Mouse (Mus musculus): ENCODE measurements around the gene Ang.

Gene Ang

DNA sequence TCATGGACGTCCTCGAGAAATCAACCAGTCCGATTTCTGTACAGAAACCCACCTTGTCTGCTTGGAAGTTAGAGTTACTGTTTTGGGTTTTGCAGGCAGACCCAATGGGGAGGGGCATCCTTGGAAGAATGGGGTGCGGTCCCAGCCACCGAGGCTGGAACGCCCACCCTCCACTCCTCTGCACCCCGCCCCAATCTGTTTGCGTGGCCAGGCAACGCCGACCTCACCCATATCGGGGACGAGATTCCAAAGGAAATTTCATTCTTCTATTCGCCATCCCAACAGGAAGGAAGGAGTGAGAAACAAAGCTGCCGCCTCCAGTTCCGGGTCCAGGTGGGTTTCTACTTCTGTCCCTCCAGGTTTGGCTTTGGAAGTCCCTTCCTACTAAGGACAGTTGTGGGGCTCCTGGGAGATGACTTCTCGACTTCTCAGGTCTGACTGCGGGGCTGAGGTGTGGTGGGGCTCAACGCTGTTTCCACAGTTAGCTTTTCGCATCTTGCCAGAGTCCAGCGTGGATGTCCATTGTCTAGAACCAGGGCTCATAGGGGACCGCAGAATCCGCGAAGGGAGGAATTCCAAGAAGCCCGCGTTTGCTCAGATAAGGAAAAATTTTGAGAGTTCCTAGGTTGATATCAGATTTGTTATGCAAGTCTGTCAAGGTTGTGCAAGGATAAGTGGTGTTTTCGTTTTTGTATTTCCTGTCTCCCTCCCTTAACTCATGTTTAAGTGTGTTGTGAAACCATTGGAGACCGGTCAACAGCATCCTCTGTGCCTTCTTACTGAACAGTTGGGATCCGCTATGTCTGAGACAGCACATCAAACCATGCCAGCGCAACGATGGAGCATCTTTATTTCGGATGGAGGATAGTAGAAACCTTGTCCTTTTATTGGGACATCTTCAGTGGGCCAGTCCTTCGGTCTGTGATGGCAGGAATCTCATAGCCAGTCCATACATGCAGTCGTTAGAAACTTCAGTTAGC, at the start of gene Ang, which contains the start of gene Rnase4:
Ang (plus strand) TSS at position 230 of the 980 bp plus-strand sequence.
Rnase4 (plus strand) TSS at position 157 of the 980 bp plus-strand sequence.
- peak; percentile 55 for DNase-seq

DNA sequence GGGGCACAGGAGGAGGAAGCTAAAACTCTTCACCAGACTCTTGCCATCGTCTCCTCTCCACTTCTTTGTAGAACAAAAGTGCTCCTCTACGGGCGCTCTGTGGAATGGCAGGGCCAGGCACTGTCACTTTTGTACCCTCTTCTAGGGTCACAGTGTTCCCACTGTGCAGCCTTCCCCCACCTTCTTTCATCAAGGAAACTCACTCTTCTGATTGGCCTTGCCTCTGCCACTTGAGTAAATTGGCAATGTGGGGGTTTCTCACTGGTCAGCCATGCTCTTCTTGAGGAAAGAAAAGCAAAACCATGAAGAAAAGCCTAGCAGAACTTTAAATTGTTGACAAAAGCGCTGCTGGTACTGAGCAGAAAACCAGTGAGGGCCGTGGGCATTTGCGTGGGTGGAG, 49.2 kb upstream of the Ang start, which contains the start of gene Rnase9:
Rnase9 (minus strand) TSS at position 101 of the 400 bp plus-strand sequence.
- DNase-seq, result no peak

DNA sequence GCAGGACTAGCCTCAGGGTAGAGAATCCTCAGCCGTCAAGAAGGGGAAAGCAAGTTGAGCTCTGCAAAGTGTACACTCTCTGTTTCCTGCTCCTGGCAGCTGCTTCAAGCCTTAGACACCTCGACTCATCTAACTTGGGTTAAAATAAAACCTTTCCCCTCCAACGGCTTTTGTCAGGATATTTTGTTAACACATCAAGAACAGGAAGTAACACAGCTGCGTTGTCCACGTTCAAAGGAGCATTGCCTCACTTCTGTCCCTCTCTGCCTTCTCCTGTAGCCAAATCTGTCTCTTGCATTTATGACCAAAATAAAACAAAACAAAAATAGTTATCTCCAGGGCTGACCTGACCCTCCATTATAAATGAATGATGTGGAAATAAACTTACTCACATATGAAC, 43.1 kb upstream of the Ang start:
- DNase-seq, result no peak

DNA sequence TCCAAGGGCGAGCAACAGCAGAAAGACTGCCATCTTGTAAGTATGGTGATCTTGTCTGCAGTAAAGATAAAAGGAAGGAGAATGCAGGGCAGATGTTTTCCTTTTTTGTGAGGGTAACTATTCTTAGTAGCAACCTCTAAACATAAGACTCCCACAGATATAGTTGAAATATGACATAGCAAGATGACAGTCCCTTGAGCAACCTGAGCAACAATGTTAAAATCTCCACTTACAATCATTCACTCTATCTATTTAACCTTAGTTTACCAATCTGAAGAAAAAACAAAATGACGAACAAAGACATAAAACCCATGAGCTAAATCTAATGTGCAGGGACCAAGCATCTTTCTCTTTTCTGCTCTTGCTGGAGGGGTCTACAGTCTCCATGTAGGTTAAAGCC, 40.9 kb upstream of the Ang start, which contains the start of gene Rnase11:
Rnase11 (minus strand) TSS at position 101 of the 400 bp plus-strand sequence.
- DNase-seq, result no peak

DNA sequence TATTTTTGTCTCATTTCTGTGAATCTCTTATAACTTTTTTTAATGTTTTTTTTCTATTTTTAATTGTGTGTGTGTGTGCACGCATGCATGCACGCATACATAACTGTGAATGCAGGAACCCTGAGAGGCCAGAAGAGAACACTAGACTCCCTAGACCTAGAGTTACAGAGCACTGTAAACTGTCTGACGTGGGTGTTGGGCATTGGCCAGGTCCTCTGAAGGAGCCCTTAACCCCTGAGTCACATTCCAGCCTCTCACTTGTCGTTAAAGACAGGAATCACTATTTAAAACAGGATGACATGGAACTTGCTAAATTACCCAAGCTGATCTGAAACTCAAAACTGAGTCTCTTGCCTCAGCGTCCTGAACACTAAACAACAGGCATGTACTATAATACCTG, 39.0 kb upstream of the Ang start:
- DNase-seq, result no peak

DNA sequence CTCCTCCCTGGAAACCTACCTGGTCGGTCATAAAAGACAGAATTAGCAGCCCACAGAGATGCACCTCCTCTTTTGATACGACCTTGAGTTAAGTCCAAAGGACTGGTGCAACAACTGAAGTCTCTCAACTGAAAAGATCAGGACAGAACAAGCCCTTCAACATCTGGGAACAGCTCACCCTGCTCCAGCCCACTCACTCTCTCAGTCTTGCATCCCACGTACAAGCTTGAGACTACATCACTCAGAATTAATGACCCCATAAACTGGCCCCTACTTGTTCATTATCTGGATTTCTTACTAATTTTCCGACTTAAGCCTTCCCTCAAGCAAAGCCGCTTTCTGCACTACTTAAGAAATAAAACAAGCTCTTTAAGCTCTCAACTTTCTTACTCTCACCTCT, 37.8 kb upstream of the Ang start:
- DNase-seq, result no peak

DNA sequence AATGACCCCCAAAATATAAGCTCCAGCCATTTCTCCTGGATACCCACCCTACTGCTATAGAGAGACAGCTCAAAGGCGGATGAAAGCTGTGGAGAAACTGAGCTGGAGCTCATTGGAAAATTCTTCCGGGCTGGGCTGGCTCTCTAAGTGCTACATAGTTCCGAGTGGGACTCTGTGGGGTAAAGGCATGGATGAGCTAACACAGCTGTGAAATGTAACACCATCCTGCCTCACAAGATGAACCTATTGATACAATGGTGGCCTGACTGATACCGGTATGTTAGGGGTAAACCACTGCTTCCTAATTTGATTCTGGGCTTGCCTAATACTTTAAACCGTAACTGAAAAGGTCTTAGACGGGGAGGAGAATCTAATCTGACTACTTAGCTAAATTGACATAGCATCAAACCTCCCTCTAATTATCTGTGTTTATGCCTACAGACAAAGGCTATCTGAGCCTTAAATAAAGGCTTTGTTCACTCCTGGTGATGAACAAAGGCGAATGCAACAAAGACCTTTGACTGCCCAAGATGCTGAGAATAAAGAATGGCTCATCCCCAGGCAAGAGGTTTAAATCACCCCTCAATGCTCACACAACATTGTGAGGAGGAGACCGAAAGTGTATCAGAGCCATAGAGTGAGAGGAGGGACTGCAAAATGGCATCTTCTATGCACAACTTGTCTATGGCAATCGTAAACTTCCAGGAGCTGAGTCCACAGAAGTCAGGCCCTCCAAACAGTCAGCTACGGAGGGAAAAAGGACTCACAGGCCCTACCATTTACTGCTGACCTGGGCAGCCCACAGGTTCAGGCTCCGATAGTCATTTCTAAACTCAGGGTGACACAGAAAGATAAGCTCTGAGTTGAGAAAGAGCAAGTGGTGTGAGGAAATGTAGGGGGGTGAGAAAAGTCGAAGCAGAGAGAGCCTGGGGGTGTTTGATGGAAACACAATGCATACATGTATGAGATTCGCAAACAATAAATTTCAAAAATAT, 36.4 kb upstream of the Ang start:
- DNase-seq, result no peak

DNA sequence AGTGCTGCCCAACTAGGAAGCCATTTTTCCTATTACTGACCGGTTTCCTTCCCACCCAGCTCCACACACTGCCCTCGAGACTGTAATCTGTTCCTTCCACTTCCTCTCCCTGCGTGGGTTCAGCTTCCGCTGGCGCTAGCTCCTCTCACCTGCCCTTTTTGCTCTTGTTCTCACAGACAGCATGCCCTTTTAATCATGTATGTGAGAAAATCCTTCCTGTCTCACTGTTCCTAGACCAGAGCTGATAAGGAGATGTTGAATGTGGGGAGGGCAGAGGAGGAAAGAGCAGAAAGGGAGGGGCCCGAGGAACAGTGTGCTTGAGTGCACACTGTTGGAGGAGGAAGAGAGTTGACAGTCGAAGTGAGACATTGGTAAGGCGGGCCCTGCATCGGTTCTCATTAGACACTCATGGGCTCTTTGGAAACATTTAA, 33.5 kb upstream of the Ang start, which contains the start of gene Rnase12:
Rnase12 (minus strand) TSS at position 261 of the 431 bp plus-strand sequence.
- DNase-seq, result peak; percentile 19

DNA sequence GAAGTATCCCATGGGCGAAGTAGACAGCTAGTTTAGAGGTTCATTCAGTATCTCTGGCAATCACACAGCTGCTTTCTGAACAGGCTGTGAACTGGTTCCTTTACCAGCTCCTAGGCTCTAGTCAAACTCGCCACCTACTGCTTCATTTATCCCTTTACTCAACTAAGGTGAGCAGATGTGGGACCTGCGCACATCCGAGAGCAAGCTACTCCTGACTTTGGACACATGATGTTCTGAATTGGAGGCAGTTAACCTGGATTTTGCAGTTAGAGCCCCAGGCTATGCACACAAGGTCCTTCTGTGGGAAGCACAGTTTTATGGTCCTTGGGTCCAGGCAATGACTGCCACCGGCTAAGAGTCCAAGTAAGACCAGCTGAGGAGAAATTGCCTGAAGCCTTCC, 30.2 kb upstream of the Ang start:
- no peak for DNase-seq

DNA sequence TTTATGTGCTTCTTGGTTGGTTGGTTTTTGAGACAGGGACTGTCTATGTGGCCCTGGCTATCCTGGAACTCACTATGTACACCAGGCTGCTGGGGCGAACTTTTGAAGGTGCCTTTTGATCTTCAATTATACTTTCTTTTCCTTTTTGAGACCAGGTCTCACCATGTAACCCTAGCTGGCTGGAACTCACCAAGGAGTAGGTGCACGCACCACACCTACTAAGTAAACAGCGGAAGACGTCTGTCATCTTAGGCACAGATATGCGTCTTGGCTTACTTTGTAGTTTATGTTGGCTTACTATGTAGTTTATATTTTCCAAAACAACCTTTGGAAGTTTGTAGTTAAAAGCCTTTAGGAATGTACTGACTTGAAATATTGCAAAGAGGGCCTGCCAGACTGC, 22.0 kb upstream of the Ang start:
- DNase-seq, result no peak

DNA sequence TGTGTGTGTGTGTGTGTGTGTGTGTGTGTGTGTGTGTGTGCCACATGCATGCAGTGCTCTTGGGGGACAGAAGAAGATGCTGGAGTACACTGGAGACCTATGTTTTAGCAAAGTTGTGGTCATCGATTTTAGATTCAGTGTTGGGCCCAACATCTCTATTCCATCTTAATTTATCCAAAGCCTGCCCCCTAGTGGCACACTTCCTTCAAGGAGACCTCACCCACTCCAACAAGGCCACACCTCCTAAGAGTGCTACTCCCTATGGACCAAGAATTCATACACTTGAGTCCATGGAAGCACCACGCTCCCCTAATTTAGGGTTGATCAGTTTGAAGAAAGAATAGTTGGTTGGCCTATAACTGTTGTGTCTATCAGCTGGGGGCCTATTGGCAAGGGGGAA, 21.3 kb upstream of the Ang start:
- peak; percentile 68 for DNase-seq

DNA sequence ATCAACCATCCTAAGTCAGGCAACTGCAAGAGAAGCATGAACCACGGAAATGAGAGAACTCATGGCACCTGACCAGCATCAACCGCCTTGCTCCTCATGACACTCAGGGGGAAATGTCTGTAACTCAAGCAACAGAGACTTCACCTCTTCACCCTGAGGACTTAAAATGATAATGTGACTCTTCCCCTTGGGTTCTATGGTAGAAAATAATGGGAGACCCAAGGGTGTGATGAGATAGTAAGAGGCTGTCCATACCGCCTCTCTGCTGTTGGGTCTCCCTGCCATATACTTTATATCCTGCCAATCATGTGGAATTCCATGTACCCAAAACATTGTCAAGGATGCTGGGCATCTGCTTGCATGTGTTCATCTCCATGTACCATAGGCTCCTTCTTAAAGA, 16.6 kb upstream of the Ang start, which contains the start of gene Olfr750:
Olfr750 (minus strand) TSS at position 101 of the 400 bp plus-strand sequence.
- DNase-seq, result no peak

DNA sequence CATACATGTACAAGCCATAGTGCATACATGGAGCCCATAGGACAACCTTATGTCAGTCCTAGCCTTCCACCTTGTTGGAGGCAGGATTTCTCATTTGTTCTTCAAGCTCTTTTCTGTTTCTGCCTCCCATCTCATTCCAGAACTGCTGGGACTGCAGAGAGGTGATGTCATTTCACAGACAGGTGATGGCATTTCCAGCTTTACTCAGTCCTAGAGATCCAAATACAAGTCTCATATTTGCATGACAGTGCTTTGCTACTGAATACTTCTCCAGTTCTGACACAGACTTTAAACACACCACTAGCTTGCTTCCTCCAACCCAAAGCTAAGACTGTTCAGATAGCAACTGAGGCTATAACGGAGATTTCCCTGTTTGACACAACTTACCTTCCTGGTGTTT, 11.8 kb upstream of the Ang start:
- no peak for DNase-seq

DNA sequence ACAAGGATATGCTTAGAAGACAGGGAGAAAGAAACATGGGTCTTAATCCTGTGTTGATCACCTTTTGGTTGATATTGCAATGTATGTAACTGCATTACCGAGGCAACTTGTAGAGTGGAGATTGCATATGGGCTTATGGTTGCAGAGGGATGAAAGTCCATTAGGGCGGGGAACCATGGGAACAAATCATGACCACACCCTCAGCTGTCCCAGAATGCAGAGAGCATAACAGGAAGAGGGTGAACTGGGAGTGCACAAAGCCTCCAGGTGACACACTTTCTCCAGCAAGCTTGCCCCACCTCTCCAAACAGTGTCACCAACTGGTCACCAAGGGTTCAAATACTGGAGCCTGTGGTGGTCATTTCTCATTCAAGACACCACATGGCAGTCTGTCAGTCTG, 9.9 kb upstream of the Ang start:
- DNase-seq, result no peak

DNA sequence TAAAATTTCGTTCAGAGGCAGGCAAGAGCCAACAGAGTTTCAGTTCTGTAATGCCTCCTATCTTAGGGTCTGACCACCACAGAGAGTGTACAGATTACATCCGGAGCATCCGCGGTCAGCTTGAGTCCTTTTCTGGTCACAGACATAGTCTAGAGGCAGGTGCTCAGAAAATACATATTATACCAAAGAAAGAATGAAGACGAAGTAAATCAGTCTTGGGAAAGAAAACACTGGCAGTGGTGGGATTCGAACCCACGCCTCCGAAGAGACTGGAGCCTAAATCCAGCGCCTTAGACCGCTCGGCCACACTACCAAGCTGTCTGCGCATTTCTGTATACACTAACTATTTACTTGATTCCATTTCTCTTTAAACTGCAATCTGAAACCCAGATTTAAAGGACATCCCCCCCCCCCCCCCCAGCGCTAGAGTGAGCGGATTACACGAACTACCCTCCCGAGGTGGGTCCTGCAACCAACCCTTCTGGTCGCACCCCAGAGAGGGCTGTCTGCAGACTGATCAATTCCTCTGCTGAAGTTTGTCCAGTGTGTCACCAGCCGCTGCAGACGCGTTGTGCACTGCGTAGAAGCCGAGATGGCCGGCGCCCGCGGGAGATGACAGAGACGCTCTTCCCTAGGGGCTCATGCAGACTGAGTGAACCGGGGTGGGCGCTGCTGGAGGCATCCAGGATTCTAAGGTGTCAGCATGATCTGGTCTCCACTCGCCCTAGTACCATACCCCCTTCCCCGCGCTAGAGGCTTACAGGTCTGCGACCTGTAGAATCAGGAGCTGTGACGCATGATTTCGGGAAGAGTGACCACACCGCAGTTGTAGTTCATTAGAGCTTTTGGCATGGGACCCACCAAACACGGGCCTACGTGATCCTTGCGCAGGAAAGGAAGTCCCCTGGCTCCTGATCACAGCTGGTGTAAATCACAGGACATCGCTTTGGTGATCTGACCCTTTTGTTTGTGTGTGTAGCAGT, 8.1 kb upstream of the Ang start:
- peak; percentile 79 for DNase-seq

DNA sequence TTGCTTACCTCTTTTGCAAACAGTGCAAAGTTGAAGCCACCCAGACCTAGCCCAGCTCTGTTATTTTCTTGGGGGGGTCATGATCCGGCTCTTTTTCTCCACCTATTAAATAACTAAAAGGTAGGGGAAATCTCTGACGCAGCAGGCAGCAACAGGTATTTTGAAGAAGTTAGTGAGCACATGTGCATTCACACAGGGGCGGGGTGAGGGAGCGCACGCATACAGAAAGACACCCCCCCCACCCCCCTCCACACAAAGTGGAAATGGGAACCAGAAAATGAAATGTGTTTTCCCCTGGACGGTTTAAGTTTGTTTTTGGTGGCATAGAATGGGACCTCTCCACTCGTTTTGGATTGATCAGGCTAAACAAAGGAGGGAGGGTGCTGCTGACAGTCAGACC, 7.1 kb upstream of the Ang start:
- DNase-seq, result no peak

DNA sequence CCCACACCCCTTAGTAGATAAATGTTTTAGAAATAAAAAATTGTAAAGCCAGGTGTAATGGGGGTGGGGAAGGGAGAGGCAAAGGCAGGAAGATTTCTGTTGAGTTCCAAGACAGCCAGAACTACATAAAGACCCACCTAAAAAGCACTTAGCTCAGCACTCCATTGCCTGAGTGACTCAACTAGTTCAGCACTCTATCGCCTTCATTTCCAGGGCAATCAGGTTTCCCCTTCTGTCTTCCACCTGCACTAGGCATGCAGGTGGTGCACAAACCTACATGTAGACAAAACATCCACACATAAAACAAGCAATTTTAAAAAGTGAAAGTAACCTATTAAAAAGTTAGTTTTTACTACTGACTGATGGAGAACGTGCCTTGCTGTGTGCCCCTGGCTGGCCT, 5.9 kb upstream of the Ang start:
- no peak for DNase-seq

DNA sequence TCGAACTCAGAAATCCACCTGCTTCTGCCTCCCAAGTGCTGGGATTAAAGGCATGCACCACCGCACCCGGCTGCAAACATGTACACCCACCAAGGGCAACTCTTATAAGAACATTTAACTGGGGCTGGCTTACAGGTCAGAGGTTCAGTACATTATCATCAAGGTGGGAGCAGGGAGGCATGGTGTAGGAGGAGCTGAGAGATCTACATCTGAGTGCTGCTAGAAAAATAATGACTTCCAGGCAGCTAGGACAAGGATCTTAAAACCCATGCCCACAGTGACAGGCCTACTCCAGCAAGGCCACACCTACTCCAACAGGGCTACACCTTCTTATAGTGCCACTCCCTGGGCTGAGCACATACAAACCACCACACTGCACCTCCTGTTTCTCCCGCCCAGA, 5.0 kb upstream of the Ang start:
- DNase-seq, result peak; percentile 42

DNA sequence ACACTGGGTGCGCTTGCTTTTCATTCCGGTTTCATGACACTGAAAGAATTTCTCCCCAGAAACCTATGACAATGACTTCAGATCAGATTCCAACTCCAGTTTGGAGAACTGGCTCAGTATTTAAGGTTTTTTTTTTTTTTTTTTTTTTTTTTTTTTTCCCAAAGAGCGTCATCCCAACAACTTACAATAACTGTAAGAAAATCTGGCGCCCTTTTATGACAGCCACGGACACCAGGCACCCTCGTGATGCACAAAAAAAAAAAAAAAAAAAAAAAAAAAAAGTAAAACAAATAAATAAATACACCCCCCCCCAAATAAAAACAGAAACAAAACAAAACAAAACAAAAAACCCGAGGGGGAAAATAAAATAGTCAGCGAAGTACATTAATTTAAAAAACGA, 3.2 kb upstream of the Ang start:
- no peak for DNase-seq

DNA sequence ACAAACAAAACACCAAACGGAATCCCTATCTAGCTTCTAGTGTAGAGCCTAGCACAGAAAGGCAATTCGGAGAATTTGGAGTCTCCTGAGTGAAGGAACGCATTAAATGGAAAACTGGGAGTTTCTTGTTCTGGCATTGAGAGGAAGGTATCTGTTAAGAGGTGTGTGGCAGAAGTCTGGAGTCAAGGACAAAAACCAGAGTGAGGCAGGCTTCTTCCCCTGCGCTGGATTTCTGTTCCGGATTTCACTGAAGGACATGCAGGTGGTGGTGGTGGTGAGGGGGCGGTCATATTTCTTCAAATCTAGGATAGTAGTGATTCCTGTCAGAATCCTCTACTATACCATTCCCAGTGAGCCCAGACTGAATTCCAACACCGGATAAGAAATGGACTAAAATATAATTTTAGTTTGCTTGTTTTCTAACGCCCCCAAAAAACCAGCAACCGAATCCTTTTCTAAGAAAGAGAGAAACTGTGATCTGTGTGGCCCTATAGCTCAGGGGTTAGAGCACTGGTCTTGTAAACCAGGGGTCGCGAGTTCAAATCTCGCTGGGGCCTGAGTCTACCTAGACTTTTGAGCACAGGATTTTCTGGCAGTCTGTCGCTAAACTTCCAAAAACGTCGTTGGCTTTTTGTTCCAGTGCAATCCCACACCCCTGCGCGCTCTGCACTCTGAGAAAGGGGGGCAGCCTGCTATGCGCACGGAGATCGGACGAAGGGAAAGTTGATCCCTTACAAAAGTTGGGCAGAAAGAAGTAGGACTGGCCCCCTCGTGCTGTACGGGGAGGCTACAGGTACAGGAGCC, 2.6 kb upstream of the Ang start:
- DNase-seq, result peak; percentile 89
